26 mouse cellular contexts compared by ENCODE assay signal in the genomic region with DNA sequence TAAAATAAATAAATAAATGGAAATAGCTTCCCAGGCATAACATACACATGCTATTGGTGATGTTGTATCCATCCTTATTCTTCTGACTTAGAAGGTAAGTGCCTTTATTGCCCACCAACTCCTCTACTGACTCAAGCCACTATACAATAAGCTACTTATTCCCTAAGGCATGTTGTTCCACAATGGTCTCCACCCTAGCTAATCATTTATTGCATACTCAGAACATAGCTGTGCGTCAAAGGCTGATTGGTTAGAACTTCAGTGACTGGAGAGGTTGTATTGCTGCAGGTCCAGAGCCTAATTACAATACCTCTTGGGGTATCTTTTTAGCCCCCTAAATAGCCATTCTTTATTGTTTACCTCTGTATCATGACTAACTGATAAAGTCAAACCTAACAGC. TPM values are rescaled to one million over a fixed set of nuclear protein-coding genes. Genes with fewer than 3 reads are reported as not detected.
"Had no signal": no experiment of that assay in that cellular context is flagged by ENCODE, and none has a peak within 500 bp of the region (broad histone marks: within the 10 kb centered on the region; RNA-seq: fewer than 3 reads in every experiment).

No protein-coding gene starts in this region.

- H3K4me3 ChIP-seq: midbrain, embryonic 10.5 days; midbrain, embryonic 12.5 days; myocyte; neural tube, embryonic 13.5 days; neural tube, embryonic 15.5 days had no signal

- DNase-seq: lung, adult 18-20 months; lung, embryonic 14.5 days; lung, postnatal 10 days; lung, postnatal 4 days; midbrain, embryonic 14.5 days; retina, postnatal 1 day; right cerebral cortex, adult 18-20 months; right cerebral cortex, postnatal 25 days; right cerebral cortex, postnatal 4 days; spleen, adult 18-20 months; thymus, adult 2 months; thymus, postnatal 25 days; thymus, postnatal 4 days had no signal

- H3K27me3 ChIP-seq: midbrain, embryonic 12.5 days; neural tube, embryonic 13.5 days; neural tube, embryonic 15.5 days had no signal

- H3K4me2 ChIP-seq: lung, embryonic 14.5 days; midbrain, embryonic 12.5 days; neural tube, embryonic 13.5 days; neural tube, embryonic 15.5 days had no signal

- H3K27ac ChIP-seq: neural tube, embryonic 15.5 days had no signal

- ATAC-seq: midbrain, embryonic 16.5 days had no signal

- H3K36me3 ChIP-seq: midbrain, embryonic 10.5 days; midbrain, embryonic 12.5 days; neural tube, embryonic 13.5 days; neural tube, embryonic 15.5 days had no signal

- H3K9ac ChIP-seq: lung, embryonic 14.5 days; midbrain, embryonic 12.5 days; neural tube, embryonic 13.5 days; neural tube, embryonic 15.5 days had no signal

- H3K9me3 ChIP-seq: midbrain, embryonic 10.5 days; midbrain, embryonic 12.5 days; neural tube, embryonic 13.5 days; neural tube, embryonic 15.5 days had no signal

RNA-seq across cellular contexts. Expression of a gene that starts 46.4 kb away (rescaled TPM):
- polyA plus RNA-seq: lung, embryonic 14.5 days; lung, embryonic 16.5 days; midbrain, embryonic 10.5 days; midbrain, embryonic 12.5 days; midbrain, embryonic 14.5 days; midbrain, embryonic 16.5 days; myocyte; neural tube, embryonic 11.5 days; neural tube, embryonic 13.5 days; neural tube, embryonic 15.5 days; small intestine, adult 2 months; stomach, embryonic 14.5 days; stomach, embryonic 16.5 days; testis, adult 2 months; thymus, adult 2 months; urinary bladder, adult 2 months had no signal
